Mouse (Mus musculus) testis, postnatal 14 days (tissue): Measurements from ENCODE around the gene Ap3b1.
A peak's percentile ranks its signal among the peaks of the same experiment; 100 is the strongest.

Source experiments
- DNase-seq: peaks from one replicate; pipeline ENCODE4 v3.0.0; 2021; ENCODE audit warnings: low spot score

The Ap3b1 gene

GRCm38 (mm10) chr13:94595701-94596361 lies 237.1 kb downstream of the Ap3b1 start:
- DNase-seq = no peak

- DNase-seq = no peak
Observed at GRCm38 (mm10) chr13:94596386-94597033, 237.8 kb downstream of the Ap3b1 start.

- DNase-seq = no peak
Observed at GRCm38 (mm10) chr13:94599718-94600117, 241.0 kb downstream of the Ap3b1 start.

- DNase-seq = no peak
Observed at GRCm38 (mm10) chr13:94607035-94607860, 248.5 kb downstream of the Ap3b1 start.

- no peak for DNase-seq
Observed at GRCm38 (mm10) chr13:94607861-94608223, 249.1 kb downstream of the Ap3b1 start.

- no peak for DNase-seq
Observed at GRCm38 (mm10) chr13:94608420-94608831, 249.7 kb downstream of the Ap3b1 start.

GRCm38 (mm10) chr13:94608947-94609346 lies 250.2 kb downstream of the Ap3b1 start:
- peak; percentile 61 for DNase-seq
